Mouse (Mus musculus) midbrain, postnatal 0 days (tissue): Measurements from ENCODE around the gene Trio. TPM values are rescaled to one million over a fixed set of nuclear protein-coding genes. Genes with fewer than 3 reads are reported as not detected.

Experiments used
- ATAC-seq: fragments of 200-750 bp; cut with Nextera tagmentation; 2 replicates; pipeline ENCODE4 v1.8.0; 2017; ENCODE audit warnings: moderate number of reproducible peaks, mild to moderate bottlenecking, moderate TSS enrichment, moderate library complexity; ENCODE audit not compliant: low FRiP score
- DNase-seq: peaks from one replicate; pipeline ENCODE4 v3.0.0-alpha.2; 2015; ENCODE audit warnings: low spot score
- H3K27ac ChIP-seq: fragments of 300-500 bp; sonication (generic); 2 replicates; pipeline ENCODE4 v1.5.1; 2014; ENCODE audit warnings: low read depth, mild to moderate bottlenecking, low read length, mixed read lengths
- H3K27me3 ChIP-seq: fragments of 300-500 bp; sonication (generic); 2 replicates; pipeline ENCODE4 v1.6.1; 2014; ENCODE audit warnings: low read length, control low read depth, mixed read lengths; ENCODE audit not compliant: insufficient read depth
- H3K36me3 ChIP-seq: fragments of 300-500 bp; sonication (generic); 2 replicates; pipeline ENCODE4 v1.6.1; 2014; ENCODE audit warnings: low read length, control low read depth, mixed read lengths; ENCODE audit not compliant: insufficient read depth
- H3K4me1 ChIP-seq: fragments of 300-500 bp; sonication (generic); 2 replicates; pipeline ENCODE4 v1.6.1; 2014; ENCODE audit warnings: mild to moderate bottlenecking, control low read depth, antibody characterized with exemption, low read length, mixed read lengths; ENCODE audit not compliant: insufficient read depth
- H3K4me2 ChIP-seq: fragments of 300-500 bp; sonication (generic); 2 replicates; pipeline ENCODE4 v1.6.1; 2014; ENCODE audit warnings: low read depth, mild to moderate bottlenecking, low read length, mixed read lengths; ENCODE audit not compliant: poor library complexity, severe bottlenecking
- H3K4me3 ChIP-seq: fragments of 300-500 bp; sonication (generic); 2 replicates; pipeline ENCODE4 v1.5.1; 2014; ENCODE audit warnings: low read depth, mild to moderate bottlenecking, low read length, moderate library complexity
- H3K9ac ChIP-seq: fragments of 300-500 bp; sonication (generic); replicated peaks from 2 replicates; pipeline ENCODE4 v1.6.1; 2014; ENCODE audit warnings: mild to moderate bottlenecking, low read length, moderate library complexity, mixed read lengths; ENCODE audit not compliant: poor library complexity, severe bottlenecking
- H3K9me3 ChIP-seq: fragments of 300-500 bp; sonication (generic); 2 replicates; pipeline ENCODE4 v1.6.1; 2016; ENCODE audit warnings: low read length, control low read depth
- CTCF ChIP-seq: IDR thresholded peaks from 2 replicates; pipeline ENCODE4 v1.5.1; 2016; ENCODE audit warnings: antibody characterized with exemption, mild to moderate bottlenecking
- WGBS: fragments of 180-500 bp; shearing (Covaris S2); extraction: QIAGEN DNeasy Blood & Tissue Kit; methylation state at CpG from one replicate; pipeline ENCODE4 v1.1.7; 2014; 5-methylcytosine and 5-hydroxymethylcytosine counted together
- polyA plus RNA-seq: library from polyadenylated mRNA; unstranded; fragments of >200 nt; fragmentation: Nextera tagmentation; extraction: Ambion mirVana; gene quantifications from 2 replicates; pipeline ENCODE4 v1.2.1, GENCODE M21; 2015
- total RNA-seq: library from RNA; depleted of rRNA; stranded (reverse); fragments of >200 nt; gene quantifications from 2 replicates; pipeline ENCODE4 v1.2.3, GENCODE M21; 2014

Gene Trio
- total and polyA plus RNA-seq, 2 experiments from 2014 or later = 23.3 to 213 TPM

DNA sequence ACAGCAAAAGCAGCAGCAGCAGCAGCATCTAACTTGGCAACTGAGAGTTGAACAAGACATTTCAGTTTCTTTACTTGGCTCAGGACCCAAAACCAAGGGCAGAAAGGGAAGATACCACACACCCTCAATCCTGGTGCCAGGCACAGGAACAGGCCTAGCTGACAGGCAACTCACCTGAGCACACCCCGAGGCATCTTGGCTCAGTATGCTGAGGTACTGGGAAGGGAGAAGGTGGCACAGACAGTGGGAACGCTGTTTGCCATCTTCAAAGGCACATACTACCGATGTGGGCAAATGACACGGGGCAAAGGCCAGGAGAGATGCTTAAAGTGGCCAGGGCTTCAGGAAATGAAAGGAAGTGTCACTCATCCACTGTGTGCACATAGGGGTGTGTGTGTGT is 85.6 kb downstream of the Trio start:
- no peaks in the 10 kb centered on the region for H3K9me3 ChIP-seq
- no peak overlapping the region for H3K4me2 ChIP-seq
- no peak overlapping the region for H3K4me3 ChIP-seq
- DNase-seq (no peak), ATAC-seq (no peak)
- no peaks in the 10 kb centered on the region for H3K36me3 ChIP-seq
- H3K27me3 ChIP-seq = no peaks in the 10 kb centered on the region
- H3K27ac ChIP-seq = no peak overlapping the region
- no peak for TF ChIP-seq CTCF
- 66% methylated on average over 4 of the region's 4 CpGs for WGBS
- no peak overlapping the region for H3K9ac ChIP-seq
- H3K4me1 ChIP-seq = peaks cover 44% of the 10 kb centered on the region

DNA sequence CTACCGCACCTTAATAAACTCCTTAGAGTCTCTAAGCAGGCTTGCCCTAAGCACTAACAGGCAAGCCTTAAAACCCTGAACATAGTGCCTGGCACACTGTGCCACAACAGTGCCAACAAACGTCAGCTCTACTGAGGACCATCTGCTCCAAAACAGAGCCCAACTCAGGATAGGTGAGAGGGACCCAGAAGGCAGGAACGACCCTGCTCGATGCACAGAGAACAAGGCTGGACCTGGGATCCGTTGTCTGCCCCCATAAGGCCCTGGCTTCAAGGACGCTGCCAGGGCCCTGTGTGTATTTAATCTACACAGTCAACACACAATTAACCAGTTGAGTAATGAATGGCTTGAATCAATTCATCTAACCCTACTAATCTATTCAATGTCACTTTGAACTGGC is 86.8 kb downstream of the Trio start:
- Histone ChIP-seq H3K4me1 (peaks cover 33% of the 10 kb centered on the region), H3K4me2 (peak overlapping the region; percentile 46), H3K9me3 (no peaks in the 10 kb centered on the region), H3K36me3 (no peaks in the 10 kb centered on the region), H3K9ac (peak overlapping the region; percentile 20; the same call in 1 of the 2 replicates), H3K27ac (peak overlapping the region; percentile 86), H3K27me3 (no peaks in the 10 kb centered on the region), H3K4me3 (no peak overlapping the region)
- WGBS = 42% methylated on average over 6 of the region's 6 CpGs
- ATAC-seq = no peak
- peak; percentile 64 for DNase-seq
- TF ChIP-seq CTCF = no peak

DNA sequence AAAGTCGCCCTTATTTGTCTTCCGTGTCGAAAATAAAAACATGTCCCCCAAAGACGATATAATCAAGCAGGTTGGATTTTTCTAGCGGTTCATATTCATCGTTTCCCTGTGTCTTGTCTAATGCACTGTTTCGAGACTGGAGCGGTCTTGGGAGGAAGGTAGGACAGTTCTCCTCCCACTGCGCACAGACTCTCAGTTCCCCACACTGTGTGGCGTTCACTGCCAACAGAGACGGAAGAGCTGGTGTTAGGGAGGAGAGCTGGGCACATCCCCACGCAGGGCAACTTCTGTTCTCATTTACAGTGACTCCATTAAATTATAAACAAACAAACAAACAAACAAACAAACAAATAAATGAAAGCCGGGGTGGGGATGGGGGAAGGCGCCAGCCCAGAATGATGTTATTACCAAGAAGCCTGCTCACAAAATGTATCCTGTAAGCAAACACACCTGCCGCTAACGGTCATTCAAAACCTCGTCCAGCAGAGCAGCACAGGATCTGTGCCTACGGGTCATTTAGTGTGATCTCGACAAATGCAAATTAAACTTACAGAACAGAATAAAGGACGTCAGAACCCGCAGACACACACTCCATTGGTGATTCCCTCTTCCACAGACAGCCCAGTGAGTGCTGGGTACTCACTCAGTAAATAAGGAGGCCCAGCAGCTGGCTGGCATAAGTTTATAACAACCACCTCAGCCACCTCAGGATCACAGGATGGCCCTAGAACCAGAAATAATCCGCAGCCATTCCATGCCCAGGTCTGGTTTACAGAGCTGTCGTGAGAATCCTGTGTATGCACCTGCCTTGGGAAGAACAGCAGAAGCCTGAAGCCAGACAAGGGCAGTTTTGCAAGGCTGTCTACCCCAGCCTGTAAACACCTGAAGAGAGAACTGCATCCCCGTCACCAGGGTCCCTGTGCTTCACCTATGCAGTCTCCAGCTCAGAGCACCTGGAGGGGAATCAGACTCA is 87.5 kb downstream of the Trio start:
- Histone ChIP-seq H3K4me3 (peak overlapping the region; percentile 30), H3K9ac (peak overlapping the region; percentile 72), H3K36me3 (no peaks in the 10 kb centered on the region), H3K4me2 (peak overlapping the region; percentile 46), H3K9me3 (no peaks in the 10 kb centered on the region), H3K27me3 (no peaks in the 10 kb centered on the region), H3K4me1 (peaks cover 28% of the 10 kb centered on the region), H3K27ac (peak overlapping the region; percentile 86)
- 6% methylated on average over 24 of the region's 24 CpGs for WGBS
- no peak for DNase-seq
- TF ChIP-seq CTCF = no peak
- ATAC-seq = peak; percentile 79

DNA sequence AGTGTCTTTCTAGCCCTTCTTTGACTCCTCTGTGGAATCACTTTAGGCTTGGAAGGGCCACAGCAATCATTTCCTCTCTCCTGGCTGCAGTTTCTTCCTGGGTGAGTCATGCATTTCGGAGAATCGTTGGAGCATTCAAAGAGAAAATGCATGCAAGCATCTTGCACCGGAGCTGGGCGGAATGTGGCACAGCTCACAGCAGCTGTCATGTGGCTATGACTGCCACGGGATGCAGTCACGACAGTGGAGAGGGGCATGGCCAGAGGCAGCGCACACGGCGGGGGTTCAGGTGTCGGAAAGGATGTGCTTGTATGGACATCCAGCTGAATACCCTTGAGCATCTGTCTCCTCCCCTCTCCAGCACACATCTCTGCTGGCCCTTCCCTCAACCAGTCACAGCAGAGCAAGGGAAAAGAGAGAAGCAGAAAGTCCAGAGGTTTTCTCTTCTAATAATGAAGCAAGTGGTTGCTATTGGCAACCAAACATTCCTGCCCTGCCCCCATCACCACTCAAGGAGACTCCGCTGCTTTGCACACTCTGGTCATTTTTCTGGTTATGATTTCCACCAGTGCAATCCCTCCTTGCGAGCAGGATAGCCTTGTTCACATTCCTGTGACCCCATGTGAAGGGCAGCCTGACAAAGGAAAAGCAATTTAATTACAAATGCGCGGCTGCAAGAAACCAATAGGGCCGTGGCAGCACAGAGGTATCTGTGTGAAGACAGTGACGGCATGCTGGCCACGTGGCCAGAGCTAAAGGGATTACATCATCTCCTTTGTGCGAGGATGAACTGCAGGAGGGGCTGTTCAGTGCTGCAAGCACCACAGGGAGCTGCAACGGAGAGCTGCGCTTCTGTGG is 88.4 kb downstream of the Trio start:
- H3K4me2 ChIP-seq = peak overlapping the region; percentile 46
- ATAC-seq (peak; percentile 98), DNase-seq (peak; percentile 96)
- H3K9me3 ChIP-seq = no peaks in the 10 kb centered on the region
- H3K27ac ChIP-seq = peak overlapping the region; percentile 86
- TF ChIP-seq CTCF = peak; percentile 67
- peak overlapping the region; percentile 30 for H3K4me3 ChIP-seq
- peaks cover 25% of the 10 kb centered on the region for H3K4me1 ChIP-seq
- 4% methylated on average over 20 of the region's 20 CpGs for WGBS
- no peaks in the 10 kb centered on the region for H3K27me3 ChIP-seq
- H3K36me3 ChIP-seq = no peaks in the 10 kb centered on the region
- H3K9ac ChIP-seq = peak overlapping the region; percentile 72

DNA sequence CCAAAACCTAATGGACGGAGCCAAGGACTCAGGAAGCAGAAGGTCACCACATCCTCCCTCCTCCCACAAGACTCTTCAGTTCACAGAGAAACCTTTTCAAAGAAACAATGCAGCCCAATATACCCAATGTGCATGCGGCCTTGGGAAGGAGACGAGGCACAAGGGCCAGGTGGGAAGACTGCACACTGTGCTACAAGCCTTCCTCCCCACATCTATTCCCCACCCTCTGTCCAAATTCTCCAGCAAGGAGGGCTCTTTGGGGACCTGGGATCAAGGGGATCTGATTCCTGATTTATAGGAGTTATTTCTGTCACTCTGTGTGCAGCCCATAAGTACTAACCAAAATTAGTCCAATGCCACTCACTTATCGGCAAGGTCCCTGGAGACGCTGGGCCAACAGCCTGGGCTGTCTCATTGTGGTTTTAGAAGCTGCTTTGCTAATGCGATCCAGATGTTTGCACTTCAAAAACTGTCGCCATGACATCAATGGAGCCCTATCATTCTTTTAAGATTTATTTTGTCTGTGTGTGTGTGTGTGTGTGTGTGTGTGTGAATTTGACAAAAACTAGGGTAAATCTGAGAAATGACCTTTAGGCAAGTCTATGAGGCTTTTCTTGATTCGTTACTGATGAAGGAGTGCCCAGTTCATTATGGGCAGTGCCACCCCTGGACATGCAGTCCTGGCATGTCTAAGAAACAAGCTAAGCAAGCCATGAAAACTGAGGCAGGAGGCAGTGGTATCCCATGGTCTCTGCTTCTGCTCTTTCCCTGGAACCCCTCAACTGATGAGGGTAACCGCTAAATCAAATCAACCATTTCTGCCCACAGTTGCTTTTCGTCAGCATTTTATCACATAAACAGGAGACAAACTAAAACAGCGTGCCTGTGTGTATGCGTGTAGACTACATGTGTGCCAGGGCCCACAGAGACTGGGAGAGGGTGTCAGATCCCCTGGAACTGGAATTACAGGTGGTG is 89.6 kb downstream of the Trio start:
- Histone ChIP-seq H3K27ac (peak overlapping the region; percentile 86), H3K9me3 (no peaks in the 10 kb centered on the region), H3K4me1 (peaks cover 22% of the 10 kb centered on the region), H3K36me3 (no peaks in the 10 kb centered on the region), H3K4me3 (no peak overlapping the region), H3K9ac (peak overlapping the region; percentile 72; the same call in 1 of the 2 replicates), H3K27me3 (no peaks in the 10 kb centered on the region), H3K4me2 (peak overlapping the region; percentile 46)
- no peak for TF ChIP-seq CTCF
- ATAC-seq = no peak
- whole genome bisulfite sequencing = 66% methylated on average over 12 of the region's 12 CpGs
- no peak for DNase-seq
